Mouse (Mus musculus): ENCODE measurements at regions not wholly inside any gene's neighbourhood (a gene's known extent, or its start where the extent isn't known, plus 50 kb on each side); places are given as distances from the start of the nearest gene placed in this dataset.
A peak's percentile ranks its signal among the peaks of the same experiment; 100 is the strongest.

GRCm38 (mm10) chr5:47693478-47693877 lies 289.5 kb upstream of the Slit2 start:
- no peak overlapping the region for H3K9ac ChIP-seq (replicated peaks)
- no peak overlapping the region for H3K4me2 ChIP-seq
- no peaks in the 10 kb centered on the region for H3K27me3 ChIP-seq
- ATAC-seq (ENCODE audit: insufficient number of reproducible peaks, insufficient read depth, low FRiP score, low TSS enrichment, low read depth) = no peak
- WGBS = 72% methylated on average over 6 of the region's 6 CpGs
- no peak overlapping the region for H3K4me3 ChIP-seq (replicated peaks)
- no peak overlapping the region for H3K27ac ChIP-seq
- no peaks in the 10 kb centered on the region for H3K9me3 ChIP-seq
- H3K4me1 ChIP-seq (replicated peaks) = no peaks in the 10 kb centered on the region
- no peaks in the 10 kb centered on the region for H3K36me3 ChIP-seq

GRCm38 (mm10) chr5:47693921-47694320 lies 289.0 kb upstream of the Slit2 start:
- Histone ChIP-seq H3K27ac (no peak overlapping the region), H3K36me3 (no peaks in the 10 kb centered on the region), H3K4me2 (no peak overlapping the region), H3K27me3 (no peaks in the 10 kb centered on the region), H3K4me1 (replicated peaks) (no peaks in the 10 kb centered on the region), H3K9ac (replicated peaks) (no peak overlapping the region), H3K4me3 (replicated peaks) (no peak overlapping the region), H3K9me3 (no peaks in the 10 kb centered on the region)
- ATAC-seq (ENCODE audit: insufficient number of reproducible peaks, insufficient read depth, low FRiP score, low TSS enrichment, low read depth) = no peak
- WGBS = 84% methylated on average over 3 of the region's 3 CpGs

DNA sequence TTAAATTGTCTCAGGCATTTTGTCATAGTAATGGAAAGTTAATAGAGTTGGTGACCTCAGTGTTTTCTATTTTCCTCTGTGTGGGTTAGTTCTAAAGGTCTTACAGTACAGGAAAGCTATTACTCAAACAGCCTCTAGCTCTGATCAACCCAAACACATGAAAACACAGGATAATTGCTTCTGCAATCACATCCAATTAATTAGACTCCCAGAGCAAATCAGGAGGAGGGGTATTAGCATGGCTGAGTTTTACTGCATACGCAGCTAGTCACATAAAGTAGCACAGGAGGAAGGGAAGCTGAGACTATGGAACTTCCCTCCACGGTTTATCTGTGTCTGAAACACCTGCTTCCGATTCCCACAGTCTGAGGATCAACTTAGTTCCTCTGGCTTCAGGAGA lies 288.3 kb upstream of the Slit2 start:
- no peaks in the 10 kb centered on the region for H3K4me1 ChIP-seq (replicated peaks)
- H3K4me3 ChIP-seq (replicated peaks) = no peak overlapping the region
- H3K9me3 ChIP-seq = no peaks in the 10 kb centered on the region
- no peak overlapping the region for H3K27ac ChIP-seq
- no peaks in the 10 kb centered on the region for H3K36me3 ChIP-seq
- H3K4me2 ChIP-seq = no peak overlapping the region
- H3K9ac ChIP-seq (replicated peaks) = no peak overlapping the region
- no peak for ATAC-seq (ENCODE audit: insufficient number of reproducible peaks, insufficient read depth, low FRiP score, low TSS enrichment, low read depth)
- H3K27me3 ChIP-seq = no peaks in the 10 kb centered on the region
- 65% methylated on average over 3 of the region's 3 CpGs for WGBS

DNA sequence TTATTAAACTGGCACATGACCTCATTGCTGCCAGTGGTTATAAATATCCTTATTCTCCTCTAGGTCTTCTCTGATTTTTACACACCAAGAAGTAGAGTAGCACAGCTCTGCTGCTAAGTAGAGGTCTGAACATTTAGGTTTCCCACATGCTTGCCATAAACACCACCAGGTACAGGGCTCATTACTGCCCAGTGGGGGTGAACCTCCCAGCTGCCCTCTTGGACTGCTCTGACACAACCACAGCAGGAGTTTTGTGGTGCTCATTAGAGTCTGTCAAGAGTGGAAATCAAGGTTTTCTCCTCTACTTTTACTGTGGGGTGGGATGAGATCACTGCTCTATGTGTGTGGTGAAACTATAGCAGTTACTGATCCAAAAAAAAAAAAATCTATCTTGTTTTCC lies 271.4 kb upstream of the Slit2 start:
- peak; percentile 80 for ATAC-seq (ENCODE audit: insufficient number of reproducible peaks, insufficient read depth, low FRiP score, low TSS enrichment, low read depth)
- Histone ChIP-seq H3K36me3 (no peaks in the 10 kb centered on the region), H3K9me3 (no peaks in the 10 kb centered on the region)

GRCm38 (mm10) chr5:47714333-47714732 lies 268.6 kb upstream of the Slit2 start:
- WGBS = 39% methylated on average over 5 of the region's 5 CpGs
- H3K4me1 ChIP-seq (replicated peaks) = peaks cover 4% of the 10 kb centered on the region; the same call in 1 of the 2 replicates
- no peak overlapping the region for H3K9ac ChIP-seq (replicated peaks)
- no peaks in the 10 kb centered on the region for H3K36me3 ChIP-seq
- no peak overlapping the region for H3K27ac ChIP-seq
- no peak overlapping the region for H3K4me3 ChIP-seq (replicated peaks)
- no peak for ATAC-seq (ENCODE audit: insufficient number of reproducible peaks, insufficient read depth, low FRiP score, low TSS enrichment, low read depth)
- no peak overlapping the region for H3K4me2 ChIP-seq
- H3K9me3 ChIP-seq = no peaks in the 10 kb centered on the region
- H3K27me3 ChIP-seq = no peaks in the 10 kb centered on the region

More for the DNA sequence above, 271.4 kb upstream of the Slit2 start:
- H3K27ac ChIP-seq = no peak overlapping the region
- no peak overlapping the region for H3K9ac ChIP-seq (replicated peaks)
- peaks cover 4% of the 10 kb centered on the region; the same call in 1 of the 2 replicates for H3K4me1 ChIP-seq (replicated peaks)
- no peaks in the 10 kb centered on the region for H3K27me3 ChIP-seq
- H3K4me3 ChIP-seq (replicated peaks) = no peak overlapping the region
- no peak overlapping the region for H3K4me2 ChIP-seq

DNA sequence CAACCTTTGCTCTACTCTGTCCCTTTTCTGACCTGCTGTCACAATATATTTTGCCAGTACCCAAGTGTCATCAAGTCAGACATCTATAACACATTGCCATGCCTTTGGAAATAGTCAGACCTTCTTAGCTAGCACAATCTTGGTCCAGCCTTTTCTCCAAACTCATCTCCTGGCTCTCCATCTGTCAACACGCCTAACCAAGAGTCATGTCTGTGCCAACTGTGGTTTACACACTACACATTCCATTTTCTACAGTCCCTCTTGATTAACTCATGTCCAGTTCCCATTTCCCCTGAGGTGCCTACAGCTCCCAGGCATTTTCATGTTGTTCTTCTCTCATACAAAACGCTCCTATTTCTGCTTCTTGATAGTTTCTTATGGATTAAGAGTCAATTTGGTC lies 258.0 kb upstream of the Slit2 start:
- no peaks in the 10 kb centered on the region for H3K9me3 ChIP-seq
- H3K4me3 ChIP-seq (replicated peaks) = no peak overlapping the region
- no peaks in the 10 kb centered on the region for H3K27me3 ChIP-seq
- no peaks in the 10 kb centered on the region for H3K4me1 ChIP-seq (replicated peaks)
- no peak for ATAC-seq (ENCODE audit: insufficient number of reproducible peaks, insufficient read depth, low FRiP score, low TSS enrichment, low read depth)
- H3K27ac ChIP-seq = no peak overlapping the region
- no peak overlapping the region for H3K9ac ChIP-seq (replicated peaks)
- no peak overlapping the region for H3K4me2 ChIP-seq
- WGBS = 82% methylated on average over 2 of the region's 2 CpGs
- H3K36me3 ChIP-seq = no peaks in the 10 kb centered on the region

DNA sequence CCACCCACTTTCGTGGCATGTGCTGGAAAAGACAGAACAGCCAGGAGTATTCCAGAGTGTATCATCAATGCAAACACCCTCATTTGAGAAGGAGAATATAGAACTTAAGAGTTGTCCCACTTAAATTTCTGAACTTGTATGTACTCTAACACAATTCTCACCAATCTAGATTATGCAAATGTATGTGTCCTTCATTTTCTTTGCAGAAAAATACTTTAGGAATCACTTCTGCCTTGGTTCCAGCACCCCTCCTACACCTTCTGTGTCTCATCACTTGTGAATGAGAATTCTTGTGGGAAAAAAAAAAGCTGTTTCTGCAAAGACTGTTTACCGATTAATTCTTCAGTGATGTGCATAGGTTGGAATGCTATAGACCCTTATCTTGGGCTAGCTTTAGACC lies 240.2 kb upstream of the Slit2 start:
- Histone ChIP-seq H3K9me3 (no peaks in the 10 kb centered on the region), H3K27me3 (no peaks in the 10 kb centered on the region), H3K36me3 (no peaks in the 10 kb centered on the region), H3K27ac (no peak overlapping the region), H3K9ac (replicated peaks) (no peak overlapping the region), H3K4me2 (no peak overlapping the region), H3K4me3 (replicated peaks) (no peak overlapping the region), H3K4me1 (replicated peaks) (no peaks in the 10 kb centered on the region)
- ATAC-seq (ENCODE audit: insufficient number of reproducible peaks, insufficient read depth, low FRiP score, low TSS enrichment, low read depth) = no peak
- 89% methylated on average over 2 of the region's 2 CpGs for WGBS

DNA sequence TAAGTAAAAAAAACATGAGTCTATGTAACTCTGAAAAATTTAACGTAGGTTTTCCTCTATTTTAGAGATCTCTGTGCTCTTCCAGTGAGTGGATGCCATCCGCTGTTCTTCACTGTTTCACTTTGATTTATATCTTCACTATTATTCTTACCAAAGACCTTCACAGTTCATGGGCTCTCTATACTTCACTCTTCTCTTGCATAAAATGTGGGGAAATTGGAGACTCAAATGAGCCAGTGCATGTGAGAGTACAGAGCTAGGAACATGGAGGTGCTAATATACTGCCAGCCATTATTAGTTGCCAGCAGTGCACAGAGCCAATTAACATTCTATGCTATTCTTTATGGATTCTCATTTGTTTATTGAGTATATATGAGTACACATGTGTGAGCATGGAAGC lies 237.8 kb upstream of the Slit2 start:
- Histone ChIP-seq H3K9ac (replicated peaks) (no peak overlapping the region), H3K36me3 (no peaks in the 10 kb centered on the region), H3K9me3 (no peaks in the 10 kb centered on the region), H3K4me3 (replicated peaks) (no peak overlapping the region), H3K4me2 (no peak overlapping the region), H3K27ac (no peak overlapping the region), H3K4me1 (replicated peaks) (no peaks in the 10 kb centered on the region), H3K27me3 (no peaks in the 10 kb centered on the region)
- no peak for ATAC-seq (ENCODE audit: insufficient number of reproducible peaks, insufficient read depth, low FRiP score, low TSS enrichment, low read depth)
- 90% methylated on average over 2 of the region's 2 CpGs for WGBS

- Histone ChIP-seq H3K4me1 (replicated peaks) (no peaks in the 10 kb centered on the region), H3K27me3 (no peaks in the 10 kb centered on the region), H3K27ac (no peak overlapping the region), H3K4me3 (replicated peaks) (no peak overlapping the region), H3K9me3 (no peaks in the 10 kb centered on the region), H3K9ac (replicated peaks) (no peak overlapping the region), H3K36me3 (no peaks in the 10 kb centered on the region), H3K4me2 (no peak overlapping the region)
- ATAC-seq (ENCODE audit: insufficient number of reproducible peaks, insufficient read depth, low FRiP score, low TSS enrichment, low read depth) = no peak
- 91% methylated on average over 2 of the region's 2 CpGs for whole genome bisulfite sequencing
Measured at GRCm38 (mm10) chr5:47751907-47752306, 231.0 kb upstream of the Slit2 start.

DNA sequence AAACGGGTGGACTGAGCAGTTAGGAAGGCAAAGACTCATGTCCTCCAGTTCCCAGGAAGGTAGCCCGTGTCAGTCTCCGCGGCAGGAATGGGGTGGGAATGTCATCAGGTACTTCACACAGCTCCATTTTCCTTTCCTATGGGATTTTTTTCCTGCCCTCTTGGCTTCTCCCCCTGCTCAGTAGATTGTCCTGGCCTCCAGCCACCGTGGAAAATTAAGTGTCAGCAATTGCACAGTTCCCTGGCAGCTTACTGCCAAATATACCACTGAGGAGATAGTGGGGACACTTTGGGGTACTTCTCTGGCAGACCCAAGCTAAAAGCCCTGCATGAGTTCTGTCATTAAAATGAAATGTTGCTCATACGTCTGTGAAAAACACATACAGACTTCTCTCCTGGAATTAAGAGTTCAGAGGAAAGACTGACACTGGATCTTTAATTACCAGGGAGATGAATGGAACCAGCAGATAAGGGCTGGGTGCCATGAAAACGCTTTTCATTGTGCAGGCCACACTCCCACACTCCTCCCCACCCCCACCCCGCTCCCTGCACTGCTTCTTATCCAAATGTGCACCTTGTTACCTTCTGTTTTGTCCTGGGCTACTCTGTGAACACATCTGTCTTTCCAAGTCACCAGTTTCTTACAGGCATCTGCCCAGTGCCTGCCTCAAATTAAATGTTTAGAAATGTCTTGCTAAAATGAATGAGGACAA lies 210.1 kb upstream of the Slit2 start:
- Histone ChIP-seq H3K27ac (no peak overlapping the region), H3K4me1 (replicated peaks) (no peaks in the 10 kb centered on the region; the same call in 1 of the 2 replicates), H3K4me3 (replicated peaks) (no peak overlapping the region), H3K27me3 (no peaks in the 10 kb centered on the region), H3K9ac (replicated peaks) (no peak overlapping the region), H3K4me2 (no peak overlapping the region), H3K36me3 (no peaks in the 10 kb centered on the region), H3K9me3 (no peaks in the 10 kb centered on the region)
- WGBS = 48% methylated on average over 8 of the region's 8 CpGs
- no peak for ATAC-seq (ENCODE audit: insufficient number of reproducible peaks, insufficient read depth, low FRiP score, low TSS enrichment, low read depth)

- no peaks in the 10 kb centered on the region for H3K36me3 ChIP-seq
- no peaks in the 10 kb centered on the region for H3K9me3 ChIP-seq
- no peak overlapping the region for H3K4me3 ChIP-seq (replicated peaks)
- H3K27me3 ChIP-seq = no peaks in the 10 kb centered on the region
- no peak overlapping the region for H3K27ac ChIP-seq
- H3K9ac ChIP-seq (replicated peaks) = no peak overlapping the region
- no peaks in the 10 kb centered on the region; the same call in 1 of the 2 replicates for H3K4me1 ChIP-seq (replicated peaks)
- ATAC-seq (ENCODE audit: insufficient number of reproducible peaks, insufficient read depth, low FRiP score, low TSS enrichment, low read depth) = no peak
- H3K4me2 ChIP-seq = no peak overlapping the region
- WGBS = 44% methylated on average over 3 of the region's 3 CpGs
Measured at GRCm38 (mm10) chr5:47773354-47773743, 209.6 kb upstream of the Slit2 start.

GRCm38 (mm10) chr5:47780861-47781260 lies 202.1 kb upstream of the Slit2 start:
- Histone ChIP-seq H3K36me3 (no peaks in the 10 kb centered on the region), H3K4me3 (replicated peaks) (no peak overlapping the region), H3K27me3 (no peaks in the 10 kb centered on the region), H3K27ac (no peak overlapping the region), H3K9ac (replicated peaks) (no peak overlapping the region), H3K4me1 (replicated peaks) (no peaks in the 10 kb centered on the region), H3K9me3 (no peaks in the 10 kb centered on the region), H3K4me2 (no peak overlapping the region)
- no peak for ATAC-seq (ENCODE audit: insufficient number of reproducible peaks, insufficient read depth, low FRiP score, low TSS enrichment, low read depth)
- 65% methylated on average over 2 of the region's 2 CpGs for WGBS
